23 mouse cellular contexts compared by ENCODE assay signal in the genomic region with DNA sequence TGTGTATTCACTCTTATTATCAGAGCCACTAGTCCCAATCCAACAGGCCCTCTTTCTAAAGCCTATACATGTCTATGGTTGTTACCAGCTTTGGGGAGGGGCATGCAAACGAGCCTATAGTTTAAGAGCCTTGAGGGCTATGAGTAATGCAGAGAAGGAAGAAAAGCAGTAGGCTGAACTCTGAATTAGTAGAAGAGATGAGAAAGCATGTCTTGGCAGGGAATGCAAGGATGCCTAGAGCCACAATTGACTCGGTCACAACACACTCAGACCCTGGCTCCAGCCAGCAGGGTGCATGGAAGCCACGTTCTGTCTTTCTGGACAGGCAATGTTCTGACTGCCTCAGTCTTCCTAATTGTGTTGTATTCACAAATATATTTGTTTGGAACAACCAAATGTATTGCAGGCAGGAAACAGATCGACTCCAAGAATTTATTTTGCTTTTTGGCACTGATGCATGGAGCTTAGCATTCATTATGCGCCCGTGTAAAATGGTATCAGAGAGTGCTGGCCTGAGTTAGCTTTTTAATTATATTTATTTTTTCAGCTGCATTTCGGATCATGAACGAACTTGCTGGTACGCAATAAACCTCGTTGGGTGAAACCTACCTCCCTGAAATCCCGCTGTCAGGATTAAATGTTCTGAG.
DNase-seq lines count a peak whose midpoint lies in the region; ATAC-seq and TF ChIP-seq lines count a peak whose summit lies in the region.
"Had no signal": no experiment of that assay in that cellular context is flagged by ENCODE, and none has a peak within 500 bp of the region (broad histone marks: within the 10 kb centered on the region; RNA-seq: fewer than 3 reads in every experiment).

No protein-coding gene starts in this region.

- no peak for TF ChIP-seq CTCF in forebrain, postnatal 0 days (IDR thresholded peaks at IDR 0.05; ENCODE audit: low read depth)
- no peak for TF ChIP-seq CTCF in hindbrain, postnatal 0 days (IDR thresholded peaks at IDR 0.05; ENCODE audit: low read depth)

- no peaks in the 10 kb centered on the region for H3K27me3 ChIP-seq in forebrain, postnatal 0 days (ENCODE audit: insufficient read depth, low read length)
- H3K27me3 ChIP-seq in forebrain, embryonic 10.5 days (ENCODE audit: poor library complexity, severe bottlenecking) = peaks cover 61% of the 10 kb centered on the region
- H3K27me3 ChIP-seq in hindbrain, postnatal 0 days (ENCODE audit: insufficient read depth, low read length) = peaks cover 11% of the 10 kb centered on the region; the same call in 1 of the 2 replicates
- H3K27me3 ChIP-seq: intestine, embryonic 15.5 days; Patski had no signal

- H3K27ac ChIP-seq in forebrain, postnatal 0 days (ENCODE audit: low read depth, low read length) = no peak overlapping the region
- no peak overlapping the region for H3K27ac ChIP-seq in forebrain, embryonic 10.5 days
- no peak overlapping the region for H3K27ac ChIP-seq in hindbrain, postnatal 0 days
- H3K27ac ChIP-seq: forebrain, embryonic 13.5 days; heart, adult 2 months; heart, embryonic 10.5 days; hindbrain, embryonic 12.5 days; hindbrain, embryonic 15.5 days; intestine, embryonic 15.5 days had no signal

- H3K9ac ChIP-seq in forebrain, postnatal 0 days = no peak overlapping the region
- no peak overlapping the region for H3K9ac ChIP-seq in hindbrain, postnatal 0 days (replicated peaks; ENCODE audit: low read length)
- H3K9ac ChIP-seq: forebrain, embryonic 13.5 days; hindbrain, embryonic 12.5 days; hindbrain, embryonic 15.5 days; intestine, embryonic 15.5 days had no signal

- ATAC-seq in forebrain, postnatal 0 days = no peak
- no peak for ATAC-seq in hindbrain, postnatal 0 days
- ATAC-seq: forebrain, embryonic 13.5 days; intestine, embryonic 15.5 days; Patski had no signal

- no peaks in the 10 kb centered on the region for H3K4me1 ChIP-seq in forebrain, postnatal 0 days (ENCODE audit: insufficient read depth)
- H3K4me1 ChIP-seq in forebrain, embryonic 10.5 days = no peaks in the 10 kb centered on the region; the same call in 1 of the 2 replicates
- H3K4me1 ChIP-seq in hindbrain, postnatal 0 days (ENCODE audit: insufficient read depth, low read length) = no peaks in the 10 kb centered on the region
- H3K4me1 ChIP-seq: forebrain, embryonic 13.5 days; hindbrain, embryonic 12.5 days; hindbrain, embryonic 15.5 days had no signal

- H3K4me2 ChIP-seq in forebrain, postnatal 0 days (ENCODE audit: low read depth) = no peak overlapping the region
- H3K4me2 ChIP-seq in hindbrain, postnatal 0 days (ENCODE audit: low read depth, low read length) = no peak overlapping the region
- H3K4me2 ChIP-seq: forebrain, embryonic 13.5 days; hindbrain, embryonic 12.5 days; hindbrain, embryonic 15.5 days; intestine, embryonic 15.5 days had no signal

- no peak overlapping the region for H3K4me3 ChIP-seq in forebrain, postnatal 0 days (ENCODE audit: low read depth, low read length)
- H3K4me3 ChIP-seq in forebrain, embryonic 10.5 days = no peak overlapping the region
- no peak overlapping the region for H3K4me3 ChIP-seq in hindbrain, postnatal 0 days (ENCODE audit: low read length)
- H3K4me3 ChIP-seq: forebrain, embryonic 13.5 days; heart, adult 2 months; heart, embryonic 10.5 days; hindbrain, embryonic 12.5 days; hindbrain, embryonic 15.5 days; intestine, embryonic 15.5 days had no signal

- no peaks in the 10 kb centered on the region for H3K9me3 ChIP-seq in forebrain, postnatal 0 days (ENCODE audit: low read length)
- H3K9me3 ChIP-seq in forebrain, embryonic 10.5 days = no peaks in the 10 kb centered on the region
- no peaks in the 10 kb centered on the region; the same call in 1 of the 2 replicates for H3K9me3 ChIP-seq in hindbrain, postnatal 0 days (ENCODE audit: low read length)
- H3K9me3 ChIP-seq: forebrain, embryonic 13.5 days; heart, embryonic 10.5 days; hindbrain, embryonic 12.5 days; hindbrain, embryonic 15.5 days; intestine, embryonic 15.5 days had no signal

- peak; percentile 44 for DNase-seq in forebrain, postnatal 0 days
- no peak for DNase-seq in forebrain, embryonic 10.5 days (ENCODE audit: extremely low spot score, low spot score)
- DNase-seq in NIH3T3 (ENCODE audit: low read depth) = peak; percentile 39
- DNase-seq in gonadal fat pad, adult 2 months (ENCODE audit: low read depth) = peak; percentile 66
- DNase-seq in hindbrain, postnatal 0 days (ENCODE audit: low spot score) = no peak
- no peak for DNase-seq in adrenal gland, postnatal 36 days
- DNase-seq: adrenal gland, adult 2 months; adrenal gland, postnatal 14 days; cerebellum, adult 11-12 months; cerebellum, adult 8-10 months; cerebellum, postnatal 10 days; cerebellum, postnatal 36 days; embryo, embryonic 11 days; gastrocnemius, postnatal 25 days; heart, adult 2 months; kidney, adult 11 months; kidney, adult 8-10 months had no signal

- 41% methylated on average over 11 of the region's 11 CpGs for WGBS in forebrain, postnatal 0 days
- 87% methylated on average over 11 of the region's 11 CpGs for WGBS in forebrain, embryonic 10.5 days
- WGBS in hindbrain, postnatal 0 days = 69% methylated on average over 11 of the region's 11 CpGs

- no peaks in the 10 kb centered on the region for H3K36me3 ChIP-seq in forebrain, postnatal 0 days (ENCODE audit: insufficient read depth)
- H3K36me3 ChIP-seq in forebrain, embryonic 10.5 days (replicated peaks) = no peaks in the 10 kb centered on the region
- H3K36me3 ChIP-seq in hindbrain, postnatal 0 days (ENCODE audit: insufficient read depth, low read length) = no peaks in the 10 kb centered on the region
- H3K36me3 ChIP-seq: heart, embryonic 10.5 days; hindbrain, embryonic 12.5 days; hindbrain, embryonic 15.5 days; intestine, embryonic 15.5 days had no signal

Comparison
In these comparisons a context has a peak if more than half of its experiments do, and no peak if none do; other contexts are left out.
1. DNase-seq: peak in forebrain, postnatal 0 days (single experiment), NIH3T3 (single experiment) and gonadal fat pad, adult 2 months (single experiment); none in forebrain, embryonic 10.5 days (single experiment), hindbrain, postnatal 0 days (single experiment) and adrenal gland, postnatal 36 days (0 of 2).